Mouse (Mus musculus) liver, embryonic 14.5 days (tissue): ENCODE measurements at regions not wholly inside any gene's neighbourhood (a gene's known extent, or its start where the extent isn't known, plus 50 kb on each side); places are given as distances from the start of the nearest gene placed in this dataset.

Experiments
- CTCF ChIP-seq: IDR thresholded peaks from 2 replicates; pipeline ENCODE4 v1.5.1; 2016; ENCODE audit warnings: antibody characterized with exemption, low read depth, control low read depth
- EP300 ChIP-seq: IDR thresholded peaks from 2 replicates; pipeline ENCODE4 v1.6.1; 2016; ENCODE audit warnings: antibody characterized with exemption, low read depth

DNA sequence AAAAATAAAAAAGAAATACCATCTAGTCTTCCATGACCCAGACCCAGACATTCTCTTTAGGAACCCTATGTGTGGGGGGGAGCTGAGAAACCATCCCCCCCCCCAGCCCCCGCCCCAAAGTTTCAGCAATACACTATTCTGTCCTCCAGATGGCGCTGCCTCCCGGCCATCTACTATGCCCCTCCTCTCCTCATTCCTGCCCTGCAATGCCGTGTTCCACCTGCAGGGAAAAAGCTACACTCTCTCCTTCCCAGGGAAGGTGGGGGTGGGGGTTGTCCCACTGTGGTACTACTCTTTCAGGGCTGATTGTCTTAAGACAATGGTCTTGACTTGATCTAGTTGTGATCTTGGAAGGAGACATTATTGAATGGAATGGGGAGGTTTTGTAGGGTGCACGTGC lies 273.7 kb upstream of the Veph1 start:
- no peak for TF ChIP-seq EP300
- peak; percentile 80 for TF ChIP-seq CTCF
